Mouse (Mus musculus) limb, embryonic 10.5 days (tissue): ENCODE data around the gene Lat. TPM values are rescaled to one million over a fixed set of nuclear protein-coding genes. Genes with fewer than 3 reads are reported as not detected.

ENCODE experiments used
- DNase-seq: peaks from one replicate; pipeline ENCODE4 v3.0.0-alpha.2; 2017; ENCODE audit warnings: low spot score
- H3K27ac ChIP-seq: fragments of 300-500 bp; sonication (generic); 2 replicates; pipeline ENCODE4 v1.5.1; 2016; ENCODE audit warnings: mild to moderate bottlenecking
- H3K27me3 ChIP-seq: fragments of 300-500 bp; sonication (generic); 2 replicates; pipeline ENCODE4 v1.6.1; 2016; ENCODE audit warnings: low read depth, mild to moderate bottlenecking; ENCODE audit not compliant: poor library complexity, severe bottlenecking
- H3K36me3 ChIP-seq: fragments of 300-500 bp; sonication (generic); 2 replicates; pipeline ENCODE4 v1.6.1; 2016; ENCODE audit warnings: mild to moderate bottlenecking, moderate library complexity
- H3K4me1 ChIP-seq: fragments of 300-500 bp; sonication (generic); 2 replicates; pipeline ENCODE4 v1.6.1; 2016
- H3K4me3 ChIP-seq: fragments of 300-500 bp; sonication (generic); 2 replicates; pipeline ENCODE4 v1.5.1; 2016; ENCODE audit warnings: mild to moderate bottlenecking, moderate library complexity
- H3K9me3 ChIP-seq: fragments of 300-500 bp; sonication (generic); replicated peaks from 2 replicates; pipeline ENCODE4 v1.6.1; 2016; ENCODE audit warnings: mild to moderate bottlenecking
- WGBS: fragments of 180-500 bp; shearing (Covaris S2); methylation state at CpG from one replicate; pipeline ENCODE4 v1.1.7; 2016; 5-methylcytosine and 5-hydroxymethylcytosine counted together
- microRNA-seq: library from miRNA; unstranded; fragments of <30 nt; microRNA quantifications from one replicate; pipeline ENCODE4, GENCODE M21; 2017
- polyA plus RNA-seq: library from polyadenylated mRNA; unstranded; fragments of >200 nt; fragmentation: Nextera tagmentation; extraction: Ambion mirVana; gene quantifications from 2 replicates; pipeline ENCODE4 v1.2.1, GENCODE M21; 2016

Gene Lat
- polyA plus RNA-seq, 1 experiment from 2014 or later = 3.0 TPM

GRCm38 (mm10) chr7:126314273-126314672 lies 55.1 kb downstream of the Lat start:
- 80% methylated on average over 8 of the region's 8 CpGs for WGBS
- H3K4me1 ChIP-seq = no peaks in the 10 kb centered on the region
- H3K27ac ChIP-seq = no peak overlapping the region
- no peak for DNase-seq
- no peaks in the 10 kb centered on the region for H3K36me3 ChIP-seq
- no peak overlapping the region for H3K4me3 ChIP-seq
- no peaks in the 10 kb centered on the region for H3K9me3 ChIP-seq
- no peaks in the 10 kb centered on the region for H3K27me3 ChIP-seq

Small RNA genes lying within 50 kb of the gene (microRNA-seq; reads per million reads assigned to microRNA genes)
- not detected for gene Mir7058

Other genes with a start within 250 kb of the Lat start
- 74.7 and 80.1 TPM in 2 replicates for gene Xpo6, start 169.1 kb downstream of the Lat start, polyA plus RNA-seq
- 83.4 and 122 TPM in 2 replicates for gene Sbk1, start 97.0 kb downstream of the Lat start, polyA plus RNA-seq
- 67.7 and 68.4 TPM in 2 replicates for gene Spns1, start 7.9 kb upstream of the Lat start, polyA plus RNA-seq
- 2.6 and 2.9 TPM in 2 replicates for gene Nfatc2ip, start 27.2 kb upstream of the Lat start, polyA plus RNA-seq
- gene Cd19, start 45.3 kb upstream of the Lat start, polyA plus RNA-seq = not detected in 2 replicates
- 30.3 and 36.9 TPM in 2 replicates for gene Rabep2, start 59.2 kb upstream of the Lat start, polyA plus RNA-seq
- 0.59 and 5.3 TPM in 2 replicates for gene Atp2a1, start 93.5 kb upstream of the Lat start, polyA plus RNA-seq
- 55.1 and 62.5 TPM in 2 replicates for gene Sh2b1, start 105.9 kb upstream of the Lat start, polyA plus RNA-seq
- 182 and 207 TPM in 2 replicates for gene Tufm, start 117.8 kb upstream of the Lat start, polyA plus RNA-seq
- 60.6 and 62.5 TPM in 2 replicates for gene Atxn2l, start 133.9 kb upstream of the Lat start, polyA plus RNA-seq
- 230 and 241 TPM in 2 replicates for gene Eif3c, start 196.8 kb upstream of the Lat start, polyA plus RNA-seq
- 0.29 and 0.51 TPM in 2 replicates for gene Apobr, start 215.4 kb upstream of the Lat start, polyA plus RNA-seq
- 27.0 and 27.8 TPM in 2 replicates for gene Cln3, start 216.2 kb upstream of the Lat start, polyA plus RNA-seq
- gene Il27, start 225.4 kb upstream of the Lat start, polyA plus RNA-seq = not detected in 2 replicates